Mouse (Mus musculus): ENCODE measurements around the gene Shbg.

DNA sequence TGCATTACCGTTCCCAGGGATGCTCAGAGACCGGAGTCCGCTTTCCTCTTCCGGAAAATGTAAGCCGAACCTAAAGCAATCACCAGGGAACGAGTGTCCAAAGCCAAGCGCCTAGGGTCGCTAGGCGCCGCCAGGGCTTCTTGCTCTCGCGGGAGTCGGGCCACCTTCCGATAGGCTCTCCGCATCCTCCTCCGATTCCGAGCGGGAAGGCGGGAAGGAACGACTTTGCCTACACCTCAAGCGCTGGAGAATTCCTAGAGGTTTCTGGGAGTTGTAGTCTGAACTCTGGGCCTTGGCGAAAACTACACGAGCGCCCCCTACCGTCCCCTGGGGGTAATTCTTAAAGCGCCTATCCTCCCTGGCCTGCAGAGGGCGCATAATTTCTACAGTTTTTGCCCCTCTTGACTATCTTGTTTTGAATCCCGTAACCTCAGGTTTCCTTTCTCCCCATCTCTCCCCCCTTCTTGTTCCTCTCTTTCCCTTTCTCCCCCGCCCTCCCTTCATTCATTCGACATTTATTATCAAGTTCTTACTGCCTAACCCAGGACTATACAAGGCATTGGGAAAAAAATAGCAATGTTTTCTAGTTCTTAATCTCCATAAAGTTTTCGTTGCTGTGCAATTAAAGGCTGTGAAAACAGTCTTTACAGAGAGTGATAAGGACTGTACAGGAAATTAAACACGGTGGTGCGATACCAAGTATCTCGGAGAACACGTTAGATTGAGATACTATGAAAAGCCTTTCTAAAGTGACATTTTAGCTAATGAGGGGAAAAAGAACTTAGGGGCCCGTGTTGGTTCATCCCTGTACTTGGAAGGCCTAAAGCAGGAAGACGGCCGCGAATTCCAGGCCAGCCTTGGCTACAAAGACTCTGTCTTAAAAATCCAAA is 38.3 kb downstream of the Shbg start:
- peak; percentile 93; the same call in 1 of the 2 replicates for TF ChIP-seq POLR2A (IDR thresholded peaks at IDR 0.05; ENCODE audit: extremely low read depth, insufficient read depth, low read length)
- TF ChIP-seq CTCF (IDR thresholded peaks at IDR 0.05; ENCODE audit: extremely low read depth, insufficient read depth, low read length), result peak; percentile 99

All from cortical plate, adult 2 months (tissue).